Mouse (Mus musculus): ENCODE measurements around the gene Hist1h2ag.

GRCm38 (mm10) chr13:22041651-22042567, 835 bp downstream of the Hist1h2ag start:
- TF ChIP-seq CTCF (conservative IDR thresholded peaks at IDR 0.05; ENCODE audit: insufficient read depth, insufficient read length, low read depth, low read length) (no peak), POLR2A (IDR thresholded peaks at IDR 0.05; ENCODE audit: low read depth, low read length) (no peak)

All from kidney, adult 2 months (tissue).